Mouse (Mus musculus) bone marrow macrophage, adult 2 months (primary cell): ENCODE measurements at regions not wholly inside any gene's neighbourhood (a gene's known extent, or its start where the extent isn't known, plus 50 kb on each side); places are given as distances from the start of the nearest gene placed in this dataset.

ENCODE experiments used
- CTCF ChIP-seq: IDR thresholded peaks from 2 replicates; pipeline ENCODE4 v1.5.1; 2012; ENCODE audit warnings: low read depth, mild to moderate bottlenecking, low read length, moderate library complexity
- POLR2A ChIP-seq: IDR thresholded peaks from 2 replicates; pipeline ENCODE4 v1.6.1; 2012; ENCODE audit warnings: mild to moderate bottlenecking, low read depth, low read length, borderline replicate concordance

GRCm38 (mm10) chr6:103826042-103826441 is 315.7 kb downstream of the Chl1 start:
- TF ChIP-seq POLR2A = no peak
- no peak for TF ChIP-seq CTCF
